Mouse (Mus musculus) intestine, postnatal 0 days (tissue): ENCODE measurements around the gene Tex261. TPM values are rescaled to one million over a fixed set of nuclear protein-coding genes. Genes with fewer than 3 reads are reported as not detected.
"Not testable (repeated sequence)": the region's sequence is repeated elsewhere in the genome, so short reads cannot be mapped to it uniquely, and the experiment has no call there.

Source experiments
- ATAC-seq: fragments of 200-750 bp; cut with Nextera tagmentation; 2 replicates; pipeline ENCODE4 v1.8.0; 2017; ENCODE audit warnings: mild to moderate bottlenecking, moderate TSS enrichment, moderate library complexity
- H3K27ac ChIP-seq: fragments of 300-500 bp; sonication (generic); 2 replicates; pipeline ENCODE4 v1.5.1; 2014; ENCODE audit warnings: mild to moderate bottlenecking, low read depth, low read length, moderate library complexity
- H3K27me3 ChIP-seq: fragments of 300-500 bp; sonication (generic); replicated peaks from 2 replicates; pipeline ENCODE4 v1.6.1; 2014; ENCODE audit warnings: low read length, mixed read lengths; ENCODE audit not compliant: control insufficient read depth, insufficient read depth
- H3K36me3 ChIP-seq: fragments of 300-500 bp; sonication (generic); 2 replicates; pipeline ENCODE4 v1.6.1; 2014; ENCODE audit warnings: mild to moderate bottlenecking, moderate library complexity; ENCODE audit not compliant: control insufficient read depth, insufficient read depth
- H3K4me1 ChIP-seq: fragments of 300-500 bp; sonication (generic); replicated peaks from 2 replicates; pipeline ENCODE4 v1.6.1; 2014; ENCODE audit warnings: antibody characterized with exemption, low read length, mixed read lengths; ENCODE audit not compliant: control insufficient read depth, insufficient read depth
- H3K4me2 ChIP-seq: fragments of 300-500 bp; sonication (generic); replicated peaks from 2 replicates; pipeline ENCODE4 v1.6.1; 2014; ENCODE audit warnings: low read depth, mild to moderate bottlenecking, moderate library complexity
- H3K4me3 ChIP-seq: fragments of 300-500 bp; sonication (generic); 2 replicates; pipeline ENCODE4 v1.5.1; 2014; ENCODE audit warnings: low read depth, low read length
- H3K9ac ChIP-seq: fragments of 300-500 bp; sonication (generic); 2 replicates; pipeline ENCODE4 v1.6.1; 2014; ENCODE audit warnings: mild to moderate bottlenecking, low read depth, low read length
- H3K9me3 ChIP-seq: fragments of 300-500 bp; sonication (generic); 2 replicates; pipeline ENCODE4 v1.6.1; 2016; ENCODE audit warnings: mixed run types; ENCODE audit not compliant: control insufficient read depth
- CTCF ChIP-seq: sonication (generic); IDR thresholded peaks from 2 replicates; pipeline ENCODE4 v1.5.1; 2016; ENCODE audit warnings: low read depth, mild to moderate bottlenecking, control low read depth, antibody characterized with exemption, moderate library complexity
- WGBS: fragments of 180-500 bp; shearing (Covaris S2); extraction: QIAGEN DNeasy Blood & Tissue Kit; methylation state at CpG from one replicate; pipeline ENCODE4 v1.1.7; 2014; 5-methylcytosine and 5-hydroxymethylcytosine counted together
- polyA plus RNA-seq: library from polyadenylated mRNA; unstranded; fragments of >200 nt; fragmentation: Nextera tagmentation; extraction: Ambion mirVana; gene quantifications from 2 replicates; pipeline ENCODE4 v1.2.1, GENCODE M21; 2015

The Tex261 gene
- polyA plus RNA-seq, 1 experiment from 2014 or later: 107 TPM

GRCm38 (mm10) chr6:83802033-83802432 lies 26.4 kb upstream of the Tex261 start:
- H3K36me3 ChIP-seq: peaks cover 67% of the 10 kb centered on the region
- H3K9me3 ChIP-seq: no peaks in the 10 kb centered on the region
- no peaks in the 10 kb centered on the region for H3K27me3 ChIP-seq
- ATAC-seq: no peak
- H3K4me2 ChIP-seq: no peak overlapping the region
- no peak for TF ChIP-seq CTCF
- H3K4me3 ChIP-seq: no peak overlapping the region
- 92% methylated on average over 5 of the region's 5 CpGs for WGBS
- no peaks in the 10 kb centered on the region for H3K4me1 ChIP-seq
- no peak overlapping the region for H3K27ac ChIP-seq
- H3K9ac ChIP-seq: no peak overlapping the region

GRCm38 (mm10) chr6:83796686-83797085 lies 21.1 kb upstream of the Tex261 start:
- no peak overlapping the region for H3K9ac ChIP-seq
- WGBS: 17% methylated on average over 3 of the region's 3 CpGs
- peaks cover 42% of the 10 kb centered on the region for H3K36me3 ChIP-seq
- no peak overlapping the region for H3K4me3 ChIP-seq
- H3K27me3 ChIP-seq: no peaks in the 10 kb centered on the region
- H3K4me1 ChIP-seq: no peaks in the 10 kb centered on the region
- H3K9me3 ChIP-seq: no peaks in the 10 kb centered on the region
- TF ChIP-seq CTCF: peak; percentile 52
- no peak overlapping the region for H3K27ac ChIP-seq
- no peak for ATAC-seq
- H3K4me2 ChIP-seq: peak overlapping the region; percentile 70; the same call in 1 of the 2 replicates

GRCm38 (mm10) chr6:83795492-83795900 lies 19.9 kb upstream of the Tex261 start:
- Histone ChIP-seq H3K36me3 (peaks cover 30% of the 10 kb centered on the region), H3K9me3 (no peaks in the 10 kb centered on the region), H3K4me3 (peak overlapping the region; percentile 75), H3K4me1 (no peaks in the 10 kb centered on the region), H3K27ac (peak overlapping the region; percentile 96), H3K4me2 (peak overlapping the region; percentile 70), H3K27me3 (no peaks in the 10 kb centered on the region), H3K9ac (peak overlapping the region; percentile 67)
- ATAC-seq: peak; percentile 46
- 2% methylated on average over 13 of the region's 13 CpGs for WGBS
- no peak for TF ChIP-seq CTCF

- peak within 1 kb of the TSS; percentile 67 for H3K9ac ChIP-seq
- peak; percentile 14; the same call in 1 of the 2 replicates for TF ChIP-seq CTCF
- H3K4me1 ChIP-seq: no peaks in the 10 kb centered on the region
- no peaks in the 10 kb centered on the region for H3K9me3 ChIP-seq
- WGBS: under 1% methylated on average over 43 of the region's 43 CpGs
- peak within 1 kb of the TSS; percentile 96 for H3K27ac ChIP-seq
- peak within 1 kb of the TSS; percentile 75 for H3K4me3 ChIP-seq
- ATAC-seq: peak; percentile 93
- no peaks in the 10 kb centered on the region for H3K27me3 ChIP-seq
- peak within 1 kb of the TSS; percentile 70 for H3K4me2 ChIP-seq
- H3K36me3 ChIP-seq: peaks cover 23% of the 10 kb centered on the region
These were observed 19.2 kb upstream of the Tex261 start, which contains the start of gene Nagk for GRCm38 (mm10) chr6:83794760-83795296. Nagk (plus strand) TSS chr6:83794982.

- H3K27ac ChIP-seq: no peak overlapping the region
- ATAC-seq: no peak
- no peaks in the 10 kb centered on the region for H3K4me1 ChIP-seq
- 55% methylated on average over 4 of the region's 4 CpGs for WGBS
- no peaks in the 10 kb centered on the region for H3K36me3 ChIP-seq
- no peak overlapping the region for H3K9ac ChIP-seq
- no peaks in the 10 kb centered on the region for H3K9me3 ChIP-seq
- H3K4me2 ChIP-seq: no peak overlapping the region
- no peak for TF ChIP-seq CTCF
- no peak overlapping the region for H3K4me3 ChIP-seq
- H3K27me3 ChIP-seq: no peaks in the 10 kb centered on the region
These were observed 15.8 kb upstream of the Tex261 start for GRCm38 (mm10) chr6:83791251-83791890.

GRCm38 (mm10) chr6:83790533-83790932 lies 14.9 kb upstream of the Tex261 start:
- not testable (repeated sequence) for ATAC-seq, H3K4me3 ChIP-seq, H3K9ac ChIP-seq, H3K27ac ChIP-seq, H3K4me2 ChIP-seq, H3K27me3 ChIP-seq, H3K9me3 ChIP-seq, H3K4me1 ChIP-seq, H3K36me3 ChIP-seq
- WGBS: 77% methylated on average over 5 of the region's 5 CpGs
